ENCODE assay signal across 8 mouse cellular contexts in genomic region chr8:75034285-75034684, GRCm38 (mm10). TPM values are rescaled to one million over a fixed set of nuclear protein-coding genes. Genes with fewer than 3 reads are reported as not detected.
DNase-seq lines count a peak whose midpoint lies in the region; ATAC-seq and TF ChIP-seq lines count a peak whose summit lies in the region.

No protein-coding gene starts in this region.

- no peak for TF ChIP-seq CTCF in bone marrow macrophage, adult 2 months (IDR thresholded peaks at IDR 0.05; ENCODE audit: low read depth, low read length)

- peaks cover 23% of the 10 kb centered on the region for H3K4me1 ChIP-seq in kidney, embryonic 15.5 days
- peaks cover 20% of the 10 kb centered on the region for H3K4me1 ChIP-seq in bone marrow macrophage, adult 2 months (ENCODE audit: control insufficient read depth, insufficient read depth, low read length)
- H3K4me1 ChIP-seq in hindbrain, embryonic 11.5 days (replicated peaks; ENCODE audit: control insufficient read depth, insufficient read depth, low read length) = no peaks in the 10 kb centered on the region
- peaks cover 9% of the 10 kb centered on the region for H3K4me1 ChIP-seq in midbrain, embryonic 13.5 days (replicated peaks)

- peak overlapping the region; percentile 78 for H3K4me3 ChIP-seq in kidney, embryonic 15.5 days (replicated peaks)
- peak overlapping the region; percentile 87 for H3K4me3 ChIP-seq in bone marrow macrophage, adult 2 months (ENCODE audit: insufficient read depth, low read length)
- H3K4me3 ChIP-seq in hindbrain, embryonic 11.5 days (ENCODE audit: low read depth, low read length) = peak overlapping the region; percentile 64
- H3K4me3 ChIP-seq in midbrain, embryonic 13.5 days (replicated peaks) = peak overlapping the region; percentile 58

- no peak for TF ChIP-seq POLR2A in bone marrow macrophage, adult 2 months (IDR thresholded peaks at IDR 0.05; ENCODE audit: borderline replicate concordance, low read depth, low read length)

- H3K9ac ChIP-seq in kidney, embryonic 15.5 days = peak overlapping the region; percentile 57
- peak overlapping the region; percentile 49; the same call in 1 of the 2 replicates for H3K9ac ChIP-seq in hindbrain, embryonic 11.5 days (ENCODE audit: low read depth, low read length)
- peak overlapping the region; percentile 58 for H3K9ac ChIP-seq in midbrain, embryonic 13.5 days (replicated peaks)

- no peak; the same call in 1 of the 2 replicates for ATAC-seq in kidney, embryonic 15.5 days (replicated peaks; ENCODE audit: low FRiP score)
- ATAC-seq in hindbrain, embryonic 11.5 days (ENCODE audit: low FRiP score) = no peak
- no peak for ATAC-seq in midbrain, embryonic 13.5 days

- H3K9me3 ChIP-seq in kidney, embryonic 15.5 days (replicated peaks) = no peaks in the 10 kb centered on the region
- no peaks in the 10 kb centered on the region for H3K9me3 ChIP-seq in hindbrain, embryonic 11.5 days (ENCODE audit: control insufficient read depth, low read length)
- H3K9me3 ChIP-seq in midbrain, embryonic 13.5 days = no peaks in the 10 kb centered on the region

- WGBS in kidney, embryonic 15.5 days = 2% methylated on average over 17 of the region's 17 CpGs
- WGBS in hindbrain, embryonic 11.5 days = 2% methylated on average over 17 of the region's 17 CpGs
- WGBS in midbrain, embryonic 13.5 days = 2% methylated on average over 17 of the region's 17 CpGs

- H3K27ac ChIP-seq in kidney, embryonic 15.5 days = peak overlapping the region; percentile 92
- H3K27ac ChIP-seq in bone marrow macrophage, adult 2 months (ENCODE audit: insufficient read depth, low read depth, low read length) = peak overlapping the region; percentile 54
- H3K27ac ChIP-seq in hindbrain, embryonic 11.5 days (ENCODE audit: low read depth, low read length) = no peak overlapping the region
- 0 out of 2 replicates have a peak overlapping the region, but pooled peaks have one; percentile 19 for H3K27ac ChIP-seq in midbrain, embryonic 13.5 days

- no peaks in the 10 kb centered on the region for H3K27me3 ChIP-seq in kidney, embryonic 15.5 days
- H3K27me3 ChIP-seq in hindbrain, embryonic 11.5 days (ENCODE audit: control insufficient read depth, insufficient read depth, low read length) = no peaks in the 10 kb centered on the region
- no peaks in the 10 kb centered on the region for H3K27me3 ChIP-seq in midbrain, embryonic 13.5 days

- H3K4me2 ChIP-seq in kidney, embryonic 15.5 days = peak overlapping the region; percentile 91
- peak overlapping the region; percentile 57 for H3K4me2 ChIP-seq in hindbrain, embryonic 11.5 days (replicated peaks; ENCODE audit: low read depth, low read length)
- H3K4me2 ChIP-seq in midbrain, embryonic 13.5 days (replicated peaks) = peak overlapping the region; percentile 71

- H3K36me3 ChIP-seq in kidney, embryonic 15.5 days = peaks cover 26% of the 10 kb centered on the region
- H3K36me3 ChIP-seq in hindbrain, embryonic 11.5 days (ENCODE audit: control insufficient read depth, insufficient read depth, low read length) = no peaks in the 10 kb centered on the region
- peaks cover 12% of the 10 kb centered on the region for H3K36me3 ChIP-seq in midbrain, embryonic 13.5 days

- DNase-seq in kidney, adult 18-20 months = no peak
- no peak for DNase-seq in hindbrain, embryonic 11.5 days (ENCODE audit: low spot score)
- DNase-seq in spleen, postnatal 10 days (ENCODE audit: low spot score in 2 of 2) = no peak
- DNase-seq in left cerebral cortex, adult 8-10 months (ENCODE audit: low spot score in 2 of 2) = no peak
- DNase-seq in right cerebral cortex, postnatal 25 days = no peak

RNA-seq across cellular contexts. Expression of gene Tom1, which starts 0.8 kb away (rescaled TPM):
- polyA plus RNA-seq in kidney, embryonic 15.5 days (2015; fragmentation: Nextera tagmentation; extraction: Ambion mirVana) = 29.6 and 35.1 TPM in 2 replicates
- polyA plus RNA-seq in bone marrow macrophage, adult 2 months (2012; ENCODE audit: insufficient read depth, insufficient read length, missing spikeins) = 43.3 and 44.6 TPM in 2 replicates
- 25.0 and 25.2 TPM in 2 replicates for polyA plus RNA-seq in hindbrain, embryonic 11.5 days (2014; fragmentation: Nextera tagmentation; extraction: Ambion mirVana)
- polyA plus RNA-seq in midbrain, embryonic 13.5 days (2015; fragmentation: Nextera tagmentation; extraction: Ambion mirVana) = 21.0 and 22.7 TPM in 2 replicates
- 10 to 100 TPM; 38.0 to 52.0 (median 41.2) TPM for total RNA-seq in left cerebral cortex, adult 8-10 months (2022)

RNA-seq across cellular contexts. Expression of gene Hmgxb4, which starts 41.1 kb away (rescaled TPM):
- polyA plus RNA-seq in kidney, embryonic 15.5 days (2015; fragmentation: Nextera tagmentation; extraction: Ambion mirVana) = 38.6 and 46.4 TPM in 2 replicates
- 21.9 and 24.1 TPM in 2 replicates for polyA plus RNA-seq in bone marrow macrophage, adult 2 months (2012; ENCODE audit: insufficient read depth, insufficient read length, missing spikeins)
- 42.7 and 56.1 TPM in 2 replicates for polyA plus RNA-seq in hindbrain, embryonic 11.5 days (2014; fragmentation: Nextera tagmentation; extraction: Ambion mirVana)
- 43.0 and 51.0 TPM in 2 replicates for polyA plus RNA-seq in midbrain, embryonic 13.5 days (2015; fragmentation: Nextera tagmentation; extraction: Ambion mirVana)
- total RNA-seq in left cerebral cortex, adult 8-10 months (2022) = 10 to 100 TPM; 23.3 to 28.4 (median 25.9) TPM

RNA-seq across cellular contexts. Expression of gene Hmox1, which starts 59.1 kb away (rescaled TPM):
- 37.9 and 40.1 TPM in 2 replicates for polyA plus RNA-seq in kidney, embryonic 15.5 days (2015; fragmentation: Nextera tagmentation; extraction: Ambion mirVana)
- polyA plus RNA-seq in bone marrow macrophage, adult 2 months (2012; ENCODE audit: insufficient read depth, insufficient read length, missing spikeins) = 346 and 386 TPM in 2 replicates
- polyA plus RNA-seq in hindbrain, embryonic 11.5 days (2014; fragmentation: Nextera tagmentation; extraction: Ambion mirVana) = 9.2 and 15.1 TPM in 2 replicates
- polyA plus RNA-seq in midbrain, embryonic 13.5 days (2015; fragmentation: Nextera tagmentation; extraction: Ambion mirVana) = 11.7 and 15.4 TPM in 2 replicates
- 10 to 100 TPM in 1 of 4 experiments, 1 to 10 TPM in 3; 3.6 to 10.7 (median 6.8) TPM for total RNA-seq in left cerebral cortex, adult 8-10 months (2022)
